Mouse (Mus musculus) C2C12 (cell line): ENCODE results near the gene Arfgap3.

Experiments
- CTCF ChIP-seq: IDR thresholded peaks from one replicate; pipeline ENCODE4 v1.5.1; 2011; ENCODE audit not compliant: control insufficient read depth, insufficient read depth, insufficient read length
- MAX ChIP-seq: IDR thresholded peaks from one replicate; pipeline ENCODE4 v1.6.1; 2011; ENCODE audit warnings: mild to moderate bottlenecking, control low read depth
- USF1 ChIP-seq: IDR thresholded peaks from one replicate; pipeline ENCODE4 v1.6.1; 2011; ENCODE audit warnings: low read depth, mild to moderate bottlenecking, control low read depth, moderate library complexity

DNA sequence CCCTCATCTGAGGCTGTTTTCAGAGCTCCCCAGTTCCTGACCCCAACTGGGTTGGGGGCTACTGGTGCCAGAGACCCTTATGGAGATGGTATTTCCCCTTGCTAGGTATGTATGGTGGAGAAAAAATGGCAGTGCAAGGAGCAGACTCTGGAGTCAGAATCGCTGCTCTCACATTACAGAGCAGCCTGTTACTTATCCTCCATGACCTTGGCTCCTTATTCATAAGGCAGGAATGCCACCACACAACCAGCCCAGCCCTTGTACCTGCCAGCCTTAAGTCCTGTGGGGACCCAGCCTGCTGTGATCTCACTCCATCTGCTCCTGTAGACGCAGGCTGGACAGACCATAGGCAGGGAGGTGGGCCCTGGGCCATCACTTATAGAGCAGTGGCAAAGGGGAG, 37.9 kb upstream of the Arfgap3 start:
- TF ChIP-seq CTCF, result no peak
- no peak for TF ChIP-seq MAX
- TF ChIP-seq USF1, result no peak
